Mouse (Mus musculus) liver, adult 2 months (tissue): ENCODE data around the gene Hpn. TPM values are rescaled to one million over a fixed set of nuclear protein-coding genes. Genes with fewer than 3 reads are reported as not detected.

Experiments used
- DNase-seq: peaks from one replicate; pipeline ENCODE4 v3.0.0-alpha.2; 2011; ENCODE audit warnings: low read depth, low spot score; ENCODE audit errors: extremely low read depth
- H3K27ac ChIP-seq: fragments of 200-500 bp; replicated peaks from 2 replicates; pipeline ENCODE4 v1.5.1; 2012; ENCODE audit warnings: low read depth, mild to moderate bottlenecking, control low read depth, inconsistent platforms, low read length; ENCODE audit not compliant: insufficient read depth
- H3K27me3 ChIP-seq: fragments of 200-500 bp; 2 replicates; pipeline ENCODE4 v1.6.1; 2012; ENCODE audit warnings: mild to moderate bottlenecking, moderate library complexity, low read length, inconsistent platforms; ENCODE audit not compliant: control insufficient read depth, insufficient read depth
- H3K36me3 ChIP-seq: fragments of 200-500 bp; 2 replicates; pipeline ENCODE4 v1.6.1; 2012; ENCODE audit warnings: low read length, inconsistent platforms; ENCODE audit not compliant: control insufficient read depth, insufficient read depth
- H3K4me1 ChIP-seq: fragments of 200-500 bp; 2 replicates; pipeline ENCODE4 v1.6.1; 2011; ENCODE audit warnings: low read length; ENCODE audit not compliant: control insufficient read depth, insufficient read depth
- H3K4me3 ChIP-seq: fragments of 200-500 bp; 2 replicates; pipeline ENCODE4 v1.5.1; 2011; ENCODE audit warnings: low read depth, mild to moderate bottlenecking, control low read depth, low read length, moderate library complexity; ENCODE audit not compliant: insufficient read depth
- H3K79me2 ChIP-seq: fragments of 200-500 bp; 2 replicates; pipeline ENCODE4 v1.6.1; 2012; ENCODE audit warnings: inconsistent platforms, mild to moderate bottlenecking, low read length, moderate library complexity; ENCODE audit not compliant: control insufficient read depth, insufficient read depth
- H3K9ac ChIP-seq: fragments of 200-500 bp; 2 replicates; pipeline ENCODE4 v1.6.1; 2012; ENCODE audit warnings: low read depth, mild to moderate bottlenecking, control low read depth, inconsistent platforms, low read length
- CTCF ChIP-seq: fragments of 200-500 bp; IDR thresholded peaks from 2 replicates; pipeline ENCODE4 v1.5.1; 2011; ENCODE audit warnings: low read depth, low read length, control low read depth
- POLR2A ChIP-seq: fragments of 200-500 bp; IDR thresholded peaks from 2 replicates; pipeline ENCODE4 v1.6.1; 2011; ENCODE audit warnings: low read length, control low read depth; ENCODE audit not compliant: insufficient read depth; ENCODE audit errors: extremely low read depth
- WGBS: fragments of 180-500 bp; shearing (Covaris S2); methylation state at CpG from one replicate; pipeline ENCODE4 v1.1.7; 2018; 5-methylcytosine and 5-hydroxymethylcytosine counted together
- polyA plus RNA-seq: library from polyadenylated mRNA; depleted of rRNA; stranded (reverse); fragments of >200 nt; gene quantifications from 2 replicates; pipeline ENCODE4 v1.2.3, GENCODE M21; 2012
- total RNA-seq: library from RNA; depleted of rRNA; stranded (reverse); fragments of >200 nt; gene quantifications from 2 replicates; pipeline ENCODE4 v1.2.3, GENCODE M21; 2014

Hpn gene
- total and polyA plus RNA-seq, 2 experiments = 282 to 883 TPM

DNA sequence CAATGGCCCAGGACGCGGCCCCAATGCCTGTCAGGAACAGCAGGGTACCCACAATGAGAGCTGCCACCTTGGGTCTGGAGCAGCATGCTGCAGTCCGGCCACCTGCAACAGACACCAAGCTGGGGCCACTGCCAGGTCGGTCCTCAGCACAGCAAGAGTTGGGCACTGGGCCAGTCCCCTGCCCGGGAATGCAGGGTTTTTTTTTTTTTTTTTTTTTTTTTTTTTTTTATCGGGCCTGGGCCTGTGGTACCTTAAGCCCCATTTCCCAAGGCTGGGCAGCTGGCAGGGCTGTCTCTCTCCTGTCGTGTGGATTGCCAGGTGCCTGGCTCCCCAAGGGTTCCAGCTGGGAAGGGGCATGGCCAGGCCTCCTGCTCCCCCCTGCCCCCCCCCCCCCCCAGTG is 6.0 kb downstream of the Hpn start:
- Histone ChIP-seq H3K9ac (peak overlapping the region; percentile 13), H3K4me3 (no peak overlapping the region), H3K4me1 (peaks cover 36% of the 10 kb centered on the region), H3K27ac (peak overlapping the region; percentile 84), H3K79me2 (peaks cover 13% of the 10 kb centered on the region), H3K36me3 (peaks cover 24% of the 10 kb centered on the region), H3K27me3 (no peaks in the 10 kb centered on the region)
- 32% methylated on average over 7 of the region's 7 CpGs for WGBS
- TF ChIP-seq CTCF (no peak), POLR2A (no peak)
- peak; percentile 81 for DNase-seq

DNA sequence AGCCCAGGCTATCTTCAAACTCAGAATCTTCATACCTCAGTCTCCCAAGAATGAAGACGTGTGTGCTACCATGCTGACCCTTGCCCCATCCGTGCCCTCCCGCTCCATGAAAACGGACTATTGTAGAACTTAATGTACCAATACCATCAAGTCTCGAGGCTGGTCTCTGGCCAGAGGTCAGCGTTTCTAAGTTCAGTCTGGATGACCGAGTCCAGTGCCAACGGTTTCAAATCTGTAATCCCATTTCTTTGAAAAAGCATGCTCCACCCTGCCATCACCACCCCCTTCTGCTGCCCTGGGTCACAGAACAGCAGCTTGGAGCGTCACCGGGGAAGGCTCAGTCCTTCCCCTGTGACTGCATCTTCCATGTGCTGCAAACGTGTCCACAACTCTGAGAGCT is 7.3 kb downstream of the Hpn start:
- Histone ChIP-seq H3K79me2 (0 out of 2 replicates have a peak, but pooled peaks cover under 1% of the 10 kb centered on the region), H3K4me3 (no peak overlapping the region), H3K36me3 (peaks cover 34% of the 10 kb centered on the region), H3K4me1 (peaks cover 31% of the 10 kb centered on the region), H3K27me3 (no peaks in the 10 kb centered on the region), H3K9ac (peak overlapping the region; percentile 7; the same call in 1 of the 2 replicates), H3K27ac (peak overlapping the region; percentile 68)
- WGBS = 26% methylated on average over 11 of the region's 11 CpGs
- TF ChIP-seq CTCF (no peak), POLR2A (no peak)
- DNase-seq = peak; percentile 96

DNA sequence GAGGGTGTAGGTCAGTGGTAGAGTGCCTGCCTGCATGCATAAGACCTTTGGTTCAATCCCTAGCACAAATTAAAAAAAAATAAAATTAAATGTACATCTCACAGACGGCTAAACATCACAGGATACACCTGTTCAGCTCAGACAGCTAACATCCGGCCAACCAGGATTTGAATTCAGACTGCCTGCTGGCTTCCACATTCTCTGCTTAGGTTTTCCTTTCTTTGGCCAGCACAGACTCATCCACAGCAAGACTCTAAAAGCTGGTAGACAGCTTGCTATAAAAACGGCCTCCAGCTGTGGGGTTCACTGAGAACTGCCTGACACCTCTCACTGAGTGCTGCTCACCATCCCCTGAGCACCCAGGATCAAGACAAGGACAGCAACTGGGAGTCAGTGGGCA is 8.9 kb downstream of the Hpn start:
- Histone ChIP-seq H3K36me3 (peaks cover 48% of the 10 kb centered on the region), H3K79me2 (no peaks in the 10 kb centered on the region), H3K9ac (no peak overlapping the region), H3K27ac (no peak overlapping the region), H3K27me3 (no peaks in the 10 kb centered on the region), H3K4me1 (peaks cover 20% of the 10 kb centered on the region), H3K4me3 (no peak overlapping the region)
- 75% methylated on average over 3 of the region's 3 CpGs for WGBS
- TF ChIP-seq POLR2A = no peak
- TF ChIP-seq CTCF = no peak
- no peak for DNase-seq

DNA sequence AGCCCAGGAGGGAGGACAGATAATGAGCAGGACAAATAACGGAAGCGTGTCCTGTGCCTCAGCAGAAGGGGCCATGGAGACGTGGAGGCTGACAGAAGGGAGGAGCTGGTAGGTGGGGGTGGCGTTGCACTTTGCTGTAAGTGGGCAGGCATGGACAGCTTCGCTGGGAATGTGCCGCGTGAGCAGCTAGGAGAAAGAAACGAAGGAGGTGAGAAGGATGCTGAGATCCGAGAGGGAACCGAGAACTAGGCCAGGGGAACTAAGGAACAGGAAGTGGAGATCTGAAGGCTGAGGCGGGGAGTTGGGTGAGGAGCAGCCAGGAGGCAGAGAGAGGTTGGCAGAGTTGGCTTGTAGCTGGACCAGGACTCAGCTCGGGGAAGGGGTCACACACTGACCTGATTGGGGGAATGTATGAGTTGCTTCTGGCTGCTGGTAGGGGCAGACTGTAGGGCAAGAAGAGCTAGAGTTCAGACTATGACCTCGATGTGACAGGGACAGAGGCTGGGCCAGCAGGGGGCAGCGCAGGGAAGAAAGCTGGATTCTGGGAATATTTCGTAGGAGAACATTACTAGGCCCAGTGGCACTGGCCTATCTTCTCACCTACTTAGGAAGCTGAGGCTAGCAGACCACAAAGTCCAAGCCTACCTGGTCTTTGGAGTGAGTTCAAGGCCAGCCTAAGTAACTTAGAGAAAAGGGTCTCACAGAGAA is 9.9 kb downstream of the Hpn start:
- 53% methylated on average over 15 of the region's 15 CpGs for WGBS
- H3K27ac ChIP-seq = peak overlapping the region; percentile 24
- H3K27me3 ChIP-seq = no peaks in the 10 kb centered on the region
- no peak for TF ChIP-seq POLR2A
- peak; percentile 84 for TF ChIP-seq CTCF
- DNase-seq = no peak
- H3K4me3 ChIP-seq = no peak overlapping the region
- H3K79me2 ChIP-seq = no peaks in the 10 kb centered on the region
- peaks cover 52% of the 10 kb centered on the region for H3K36me3 ChIP-seq
- no peak overlapping the region for H3K9ac ChIP-seq
- peaks cover 19% of the 10 kb centered on the region for H3K4me1 ChIP-seq

DNA sequence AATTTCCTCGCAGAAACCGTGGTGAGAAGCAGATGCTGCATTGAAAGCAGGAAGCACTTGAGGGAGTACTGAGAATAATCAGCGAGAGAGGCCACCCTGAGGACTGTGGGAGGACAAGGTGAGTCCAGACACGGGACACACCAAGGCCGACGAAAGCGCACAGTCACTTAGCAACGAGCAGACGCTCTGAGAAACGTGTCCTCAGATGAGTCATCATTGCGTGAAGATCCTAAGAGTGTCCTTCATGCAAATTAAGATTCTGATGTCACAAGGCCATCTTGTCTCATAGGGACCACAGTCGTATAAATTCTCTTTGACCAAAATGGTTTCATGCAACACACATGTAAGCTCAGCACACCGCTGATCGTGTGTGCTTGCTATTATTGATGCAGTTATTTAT is 14.3 kb downstream of the Hpn start:
- 76% methylated on average over 14 of the region's 14 CpGs for WGBS
- no peak for DNase-seq

DNA sequence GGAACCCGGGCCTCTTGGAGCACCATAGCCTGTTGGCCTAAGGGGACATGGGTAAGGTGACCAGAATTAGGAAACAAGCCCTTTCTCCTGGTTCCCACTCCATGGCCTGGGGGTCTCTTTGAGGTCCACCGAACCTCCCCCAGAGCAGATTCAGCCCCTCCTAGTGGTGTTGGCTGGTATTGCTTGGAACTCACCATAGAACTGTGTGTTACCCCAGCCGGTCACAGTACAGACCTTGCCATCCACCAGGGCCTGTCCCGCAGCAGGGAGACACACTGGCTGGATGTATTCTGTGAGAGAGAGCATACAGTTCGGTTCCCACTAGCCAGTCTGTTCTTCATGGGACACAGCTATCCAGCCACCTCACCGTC is 15.5 kb downstream of the Hpn start:
- DNase-seq = no peak
- Histone ChIP-seq H3K4me3 (no peak overlapping the region), H3K36me3 (peaks cover 45% of the 10 kb centered on the region), H3K4me1 (0 out of 2 replicates have a peak, but pooled peaks cover 1% of the 10 kb centered on the region), H3K79me2 (no peaks in the 10 kb centered on the region), H3K27ac (no peak overlapping the region), H3K27me3 (no peaks in the 10 kb centered on the region), H3K9ac (no peak overlapping the region)
- TF ChIP-seq CTCF (peak; percentile 44), POLR2A (no peak)
- 83% methylated on average over 6 of the region's 6 CpGs for WGBS

More for the DNA sequence above, 14.3 kb downstream of the Hpn start:
- 0 out of 2 replicates have a peak, but pooled peaks cover 1% of the 10 kb centered on the region for H3K4me1 ChIP-seq
- H3K36me3 ChIP-seq = peaks cover 48% of the 10 kb centered on the region
- no peaks in the 10 kb centered on the region for H3K79me2 ChIP-seq
- no peak overlapping the region for H3K9ac ChIP-seq
- no peak for TF ChIP-seq POLR2A
- TF ChIP-seq CTCF = no peak
- H3K27me3 ChIP-seq = no peaks in the 10 kb centered on the region
- H3K4me3 ChIP-seq = no peak overlapping the region
- no peak overlapping the region for H3K27ac ChIP-seq
